In the genomic region with DNA sequence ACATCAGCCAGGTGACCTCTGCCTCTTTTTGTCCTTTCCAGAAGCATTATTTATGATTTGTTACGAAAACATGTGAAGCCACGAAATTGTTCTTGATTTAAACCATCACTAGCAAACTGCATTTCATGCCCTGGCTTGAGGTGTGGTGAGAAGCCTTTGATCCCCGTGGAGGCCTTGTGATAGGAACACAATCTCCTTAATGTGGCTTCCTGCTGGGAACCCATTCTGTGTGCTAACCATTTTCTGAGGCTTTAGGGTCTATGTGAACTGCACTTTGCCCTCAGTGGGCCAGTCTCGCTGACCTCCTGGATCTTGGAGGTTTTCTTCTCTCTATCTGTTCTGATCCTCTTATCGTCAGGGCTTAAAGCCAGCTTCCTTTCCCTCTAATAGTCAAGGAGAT, we compare ENCODE assay signal across 25 mouse cellular contexts.
A peak's percentile ranks its signal among the peaks of the same experiment; 100 is the strongest.
DNase-seq lines count a peak whose midpoint lies in the region; ATAC-seq and TF ChIP-seq lines count a peak whose summit lies in the region.
"Had no signal": no experiment of that assay in that cellular context is flagged by ENCODE, and none has a peak within 500 bp of the region (broad histone marks: within the 10 kb centered on the region; RNA-seq: fewer than 3 reads in every experiment).

No protein-coding gene starts in this region.

- H3K4me1 ChIP-seq in intestine, postnatal 0 days (replicated peaks; ENCODE audit: control insufficient read depth, insufficient read depth, low read length) = no peaks in the 10 kb centered on the region; the same call in 1 of the 2 replicates
- peaks cover 7% of the 10 kb centered on the region; the same call in 1 of the 2 replicates for H3K4me1 ChIP-seq in midbrain, postnatal 0 days (ENCODE audit: insufficient read depth, low read length)
- no peaks in the 10 kb centered on the region for H3K4me1 ChIP-seq in thymus, adult 2 months (replicated peaks; ENCODE audit: control insufficient read depth, insufficient read depth, low read length)

- TF ChIP-seq CTCF in intestine, postnatal 0 days (IDR thresholded peaks at IDR 0.05; ENCODE audit: low read depth) = no peak
- no peak for TF ChIP-seq CTCF in midbrain, postnatal 0 days (IDR thresholded peaks at IDR 0.05)
- no peak for TF ChIP-seq CTCF in thymus, adult 2 months (IDR thresholded peaks at IDR 0.05; ENCODE audit: borderline replicate concordance, control insufficient read depth, extremely low read depth, insufficient read depth, low read length, poor library complexity)

- H3K4me2 ChIP-seq in intestine, postnatal 0 days (replicated peaks; ENCODE audit: low read depth) = no peak overlapping the region
- no peak overlapping the region for H3K4me2 ChIP-seq in midbrain, postnatal 0 days (ENCODE audit: low read depth, low read length, poor library complexity, severe bottlenecking)
- H3K4me2 ChIP-seq: heart, embryonic 15.5 days; limb, embryonic 12.5 days; liver, embryonic 11.5 days; neural tube, embryonic 12.5 days had no signal

- H3K9ac ChIP-seq in intestine, postnatal 0 days (ENCODE audit: low read depth, low read length) = no peak overlapping the region
- H3K9ac ChIP-seq in midbrain, postnatal 0 days (replicated peaks; ENCODE audit: low read length, poor library complexity, severe bottlenecking) = no peak overlapping the region
- H3K9ac ChIP-seq: heart, embryonic 15.5 days; limb, embryonic 12.5 days; liver, postnatal 0 days; neural tube, embryonic 12.5 days had no signal

- H3K27me3 ChIP-seq in intestine, postnatal 0 days (replicated peaks; ENCODE audit: control insufficient read depth, insufficient read depth, low read length) = no peaks in the 10 kb centered on the region
- no peaks in the 10 kb centered on the region for H3K27me3 ChIP-seq in midbrain, postnatal 0 days (ENCODE audit: insufficient read depth, low read length)
- H3K27me3 ChIP-seq in thymus, adult 2 months (ENCODE audit: control insufficient read depth, insufficient read depth, low read length) = no peaks in the 10 kb centered on the region
- H3K27me3 ChIP-seq: heart, embryonic 15.5 days; limb, embryonic 12.5 days; neural tube, embryonic 12.5 days had no signal

- 0 out of 2 replicates have a peak overlapping the region, but pooled peaks have one; percentile 4 for H3K27ac ChIP-seq in intestine, postnatal 0 days (ENCODE audit: low read depth, low read length)
- H3K27ac ChIP-seq in midbrain, postnatal 0 days (ENCODE audit: low read depth, low read length) = peak overlapping the region; percentile 26; the same call in 1 of the 2 replicates
- no peak overlapping the region for H3K27ac ChIP-seq in thymus, adult 2 months (ENCODE audit: control insufficient read depth, insufficient read depth, low read length)
- H3K27ac ChIP-seq: heart, adult 2 months; heart, embryonic 15.5 days; limb, embryonic 12.5 days; neural tube, embryonic 12.5 days had no signal

- no peaks in the 10 kb centered on the region for H3K9me3 ChIP-seq in intestine, postnatal 0 days (ENCODE audit: control insufficient read depth)
- no peaks in the 10 kb centered on the region for H3K9me3 ChIP-seq in midbrain, postnatal 0 days (ENCODE audit: low read length)
- H3K9me3 ChIP-seq: heart, embryonic 15.5 days; neural tube, embryonic 12.5 days had no signal

- no peak for ATAC-seq in intestine, postnatal 0 days
- no peak for ATAC-seq in midbrain, postnatal 0 days (ENCODE audit: low FRiP score)
- ATAC-seq: liver, postnatal 0 days had no signal

- TF ChIP-seq POLR2A in thymus, adult 2 months (IDR thresholded peaks at IDR 0.05; ENCODE audit: control insufficient read depth, extremely low read depth, insufficient read depth, low read length, poor library complexity) = no peak

- WGBS in intestine, postnatal 0 days = 34% methylated on average over 5 of the region's 5 CpGs
- 15% methylated on average over 5 of the region's 5 CpGs for WGBS in midbrain, postnatal 0 days
- whole genome bisulfite sequencing in thymus, adult 2 months = 59% methylated on average over 5 of the region's 5 CpGs

- DNase-seq in embryo, embryonic 10 days (ENCODE audit: low spot score) = peak; percentile 46
- no peak for DNase-seq in embryo, embryonic 11 days
- DNase-seq in lung, postnatal 36 days = peak; percentile 15
- no peak for DNase-seq in lung, adult 18-20 months
- DNase-seq in midbrain, postnatal 0 days (ENCODE audit: low spot score) = no peak
- no peak for DNase-seq in thymus, adult 2 months
- DNase-seq in left cerebral cortex, postnatal 36 days (ENCODE audit: low spot score in 2 of 2) = no peak
- DNase-seq: adrenal gland, adult 8-10 months; cerebellum, adult 11-12 months; cerebellum, postnatal 25 days; gastrocnemius, postnatal 36 days; heart, adult 2 months; heart, postnatal 36 days; kidney, adult 8-10 months; kidney, postnatal 14 days; liver, postnatal 0 days; lung, postnatal 10 days; right cerebral cortex, postnatal 14 days; spleen, adult 18-20 months; thymus, postnatal 14 days had no signal

- no peak overlapping the region for H3K4me3 ChIP-seq in intestine, postnatal 0 days (ENCODE audit: low read depth, low read length)
- H3K4me3 ChIP-seq in midbrain, postnatal 0 days (ENCODE audit: low read depth, low read length) = no peak overlapping the region
- no peak overlapping the region for H3K4me3 ChIP-seq in thymus, adult 2 months (ENCODE audit: control insufficient read depth, insufficient read depth, low read length)
- H3K4me3 ChIP-seq: heart, adult 2 months; heart, embryonic 15.5 days; limb, embryonic 12.5 days; neural tube, embryonic 12.5 days had no signal

- intact Hi-C loops in left cerebral cortex, postnatal 36 days (cut with DNase I) = no loop called here

- H3K36me3 ChIP-seq in intestine, postnatal 0 days (ENCODE audit: control insufficient read depth, insufficient read depth) = no peaks in the 10 kb centered on the region
- H3K36me3 ChIP-seq in midbrain, postnatal 0 days (ENCODE audit: insufficient read depth, low read length) = no peaks in the 10 kb centered on the region
- no peaks in the 10 kb centered on the region for H3K36me3 ChIP-seq in thymus, adult 2 months (ENCODE audit: control insufficient read depth, insufficient read depth, low read length)
- H3K36me3 ChIP-seq: heart, embryonic 15.5 days; limb, embryonic 12.5 days; neural tube, embryonic 12.5 days had no signal

Comparison
In these comparisons a context has a peak if more than half of its experiments do, and no peak if none do; other contexts are left out.
1. DNase-seq: peak in embryo, embryonic 10 days (single experiment) and lung, postnatal 36 days (single experiment); none in embryo, embryonic 11 days (single experiment), lung, adult 18-20 months (0 of 2), midbrain, postnatal 0 days (single experiment), thymus, adult 2 months (single experiment) and left cerebral cortex, postnatal 36 days (0 of 2).